Comparison of ENCODE assay signal across 11 mouse cellular contexts in the genomic region with DNA sequence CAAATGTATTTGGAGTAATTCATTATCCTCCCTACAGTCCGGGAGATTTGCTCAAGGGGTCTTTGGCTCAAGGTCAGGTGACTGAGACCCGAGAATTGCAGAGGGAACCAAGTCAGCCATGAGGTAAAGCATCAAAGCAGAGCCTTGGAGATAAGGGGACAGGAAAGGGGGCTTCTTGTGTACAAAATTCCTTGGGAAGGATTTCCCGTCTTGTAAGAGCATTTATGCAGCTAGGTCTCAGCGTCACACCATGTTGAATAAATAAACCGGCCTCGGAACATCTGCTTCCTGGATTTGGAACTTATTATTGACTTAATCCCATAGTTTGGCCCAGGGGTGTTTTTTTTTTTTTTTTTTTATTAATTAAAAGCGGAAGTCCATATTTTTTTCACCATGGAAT.
DNase-seq lines count a peak whose midpoint lies in the region; ATAC-seq lines count a peak whose summit lies in the region.
"Had no signal": no experiment of that assay in that cellular context is flagged by ENCODE, and none has a peak within 500 bp of the region (broad histone marks: within the 10 kb centered on the region; RNA-seq: fewer than 3 reads in every experiment).

No protein-coding gene starts in this region.

- H3K36me3 ChIP-seq in kidney, embryonic 14.5 days (ENCODE audit: control insufficient read depth, insufficient read depth, low read length): no peaks in the 10 kb centered on the region
- H3K36me3 ChIP-seq in embryonic facial prominence, embryonic 10.5 days (replicated peaks): no peaks in the 10 kb centered on the region
- H3K36me3 ChIP-seq in hindbrain, embryonic 16.5 days (ENCODE audit: control insufficient read depth, insufficient read depth, low read length): no peaks in the 10 kb centered on the region
- H3K36me3 ChIP-seq: liver, embryonic 12.5 days had no signal

- no peak for ATAC-seq in kidney, embryonic 14.5 days (ENCODE audit: low FRiP score, low TSS enrichment)
- no peak for ATAC-seq in hindbrain, embryonic 16.5 days
- ATAC-seq: liver, embryonic 12.5 days had no signal

- 24% methylated on average over 7 of the region's 7 CpGs for WGBS in kidney, embryonic 14.5 days
- WGBS in embryonic facial prominence, embryonic 10.5 days: 37% methylated on average over 7 of the region's 7 CpGs
- 48% methylated on average over 7 of the region's 7 CpGs for WGBS in hindbrain, embryonic 16.5 days

- no peaks in the 10 kb centered on the region for H3K27me3 ChIP-seq in kidney, embryonic 14.5 days (ENCODE audit: control insufficient read depth, insufficient read depth, low read length)
- no peaks in the 10 kb centered on the region for H3K27me3 ChIP-seq in embryonic facial prominence, embryonic 10.5 days (replicated peaks; ENCODE audit: low read depth, poor library complexity, severe bottlenecking)
- H3K27me3 ChIP-seq in hindbrain, embryonic 16.5 days (replicated peaks; ENCODE audit: control insufficient read depth, insufficient read depth, low read length): no peaks in the 10 kb centered on the region
- H3K27me3 ChIP-seq: liver, embryonic 12.5 days; Patski had no signal

- H3K9ac ChIP-seq in kidney, embryonic 14.5 days (ENCODE audit: low read depth, low read length): no peak overlapping the region
- H3K9ac ChIP-seq in hindbrain, embryonic 16.5 days (ENCODE audit: low read depth, low read length): 0 out of 2 replicates have a peak overlapping the region, but pooled peaks have one; percentile 37
- H3K9ac ChIP-seq: liver, embryonic 12.5 days had no signal

- H3K4me2 ChIP-seq in kidney, embryonic 14.5 days (replicated peaks; ENCODE audit: low read depth, low read length): no peak overlapping the region
- no peak overlapping the region for H3K4me2 ChIP-seq in hindbrain, embryonic 16.5 days (ENCODE audit: low read length)
- H3K4me2 ChIP-seq: liver, embryonic 12.5 days had no signal

- peaks cover 20% of the 10 kb centered on the region; the same call in 1 of the 2 replicates for H3K4me1 ChIP-seq in kidney, embryonic 14.5 days (ENCODE audit: control insufficient read depth, insufficient read depth, low read length)
- H3K4me1 ChIP-seq in embryonic facial prominence, embryonic 10.5 days: peaks cover 56% of the 10 kb centered on the region
- peaks cover 3% of the 10 kb centered on the region; the same call in 1 of the 2 replicates for H3K4me1 ChIP-seq in hindbrain, embryonic 16.5 days (ENCODE audit: control insufficient read depth, insufficient read depth, low read depth, low read length)

- H3K9me3 ChIP-seq in kidney, embryonic 14.5 days (ENCODE audit: control insufficient read depth, low read length): no peaks in the 10 kb centered on the region
- H3K9me3 ChIP-seq in embryonic facial prominence, embryonic 10.5 days: no peaks in the 10 kb centered on the region
- no peaks in the 10 kb centered on the region for H3K9me3 ChIP-seq in hindbrain, embryonic 16.5 days (ENCODE audit: control insufficient read depth, low read length)
- H3K9me3 ChIP-seq: liver, embryonic 12.5 days had no signal

- no peak overlapping the region for H3K4me3 ChIP-seq in kidney, embryonic 14.5 days (ENCODE audit: low read length)
- no peak overlapping the region for H3K4me3 ChIP-seq in embryonic facial prominence, embryonic 10.5 days
- no peak overlapping the region for H3K4me3 ChIP-seq in hindbrain, embryonic 16.5 days (ENCODE audit: low read length)
- H3K4me3 ChIP-seq: liver, embryonic 12.5 days had no signal

- peak; percentile 50 for DNase-seq in embryo, embryonic 11 days
- DNase-seq in embryo, embryonic 10 days (ENCODE audit: low spot score): no peak
- DNase-seq in kidney, postnatal 14 days: peak; percentile 30
- DNase-seq in embryonic facial prominence, embryonic 10.5 days (ENCODE audit: low spot score): peak; percentile 32
- DNase-seq in spleen, postnatal 4 days (ENCODE audit: low spot score in 2 of 2): no peak
- no peak for DNase-seq in layer of hippocampus, postnatal 25 days (ENCODE audit: extremely low spot score in 1 of 2, low spot score in 1 of 2)
- DNase-seq: gastrocnemius, postnatal 14 days had no signal

- no peak overlapping the region for H3K27ac ChIP-seq in kidney, embryonic 14.5 days (ENCODE audit: low read depth, low read length)
- no peak overlapping the region for H3K27ac ChIP-seq in embryonic facial prominence, embryonic 10.5 days (replicated peaks)
- H3K27ac ChIP-seq in hindbrain, embryonic 16.5 days (ENCODE audit: low read depth, low read length): 0 out of 2 replicates have a peak overlapping the region, but pooled peaks have one; percentile 55
- H3K27ac ChIP-seq: liver, embryonic 12.5 days had no signal

Comparison
In these comparisons a context has a peak if more than half of its experiments do, and no peak if none do; other contexts are left out.
1. DNase-seq: peak in embryo, embryonic 11 days (single experiment), kidney, postnatal 14 days (single experiment) and embryonic facial prominence, embryonic 10.5 days (single experiment); none in embryo, embryonic 10 days (single experiment), spleen, postnatal 4 days (0 of 2) and layer of hippocampus, postnatal 25 days (0 of 2).